Mouse (Mus musculus): ENCODE measurements at regions not wholly inside any gene's neighbourhood (a gene's known extent, or its start where the extent isn't known, plus 50 kb on each side); places are given as distances from the start of the nearest gene placed in this dataset.

GRCm38 (mm10) chr9:59232682-59233081 lies 58.7 kb upstream of the Adpgk start:
- H3K27ac ChIP-seq (replicated peaks), result no peak overlapping the region

DNA sequence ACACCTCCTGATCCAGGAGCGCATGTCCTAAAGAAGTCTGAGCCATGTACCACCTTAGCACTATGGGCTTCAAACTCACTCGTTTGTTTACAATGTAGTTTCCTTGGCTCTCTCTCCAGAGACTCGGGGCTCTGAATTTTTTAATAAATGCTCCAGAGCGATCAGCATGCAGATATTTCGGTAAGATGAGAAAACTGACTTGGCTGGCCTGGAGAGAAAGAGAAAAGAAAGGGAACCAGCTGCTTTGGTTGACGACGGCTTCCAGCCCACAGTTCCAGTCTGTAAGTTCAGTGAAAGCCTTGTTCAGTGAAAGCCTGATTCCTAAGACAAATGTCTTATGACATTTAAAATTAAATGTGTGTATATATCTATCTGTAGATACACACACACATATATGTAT lies 59.4 kb upstream of the Adpgk start:
- Histone ChIP-seq H3K27ac (replicated peaks) (no peak overlapping the region), H3K4me1 (no peaks in the 10 kb centered on the region), H3K9me3 (peaks cover 6% of the 10 kb centered on the region; the same call in 1 of the 2 replicates), H3K4me3 (no peak overlapping the region), H3K27me3 (replicated peaks) (no peaks in the 10 kb centered on the region), H3K9ac (no peak overlapping the region), H3K4me2 (no peak overlapping the region), H3K36me3 (no peaks in the 10 kb centered on the region)
- no peak for ATAC-seq (ENCODE audit: extremely low read depth, insufficient number of reproducible peaks, low FRiP score, low TSS enrichment)
- WGBS, result 67% methylated on average over 7 of the region's 7 CpGs

More at GRCm38 (mm10) chr9:59232682-59233081, 58.7 kb upstream of the Adpgk start:
- Histone ChIP-seq H3K4me2 (no peak overlapping the region), H3K9ac (no peak overlapping the region), H3K36me3 (no peaks in the 10 kb centered on the region), H3K27me3 (replicated peaks) (no peaks in the 10 kb centered on the region), H3K9me3 (peaks cover 3% of the 10 kb centered on the region; the same call in 1 of the 2 replicates), H3K4me1 (no peaks in the 10 kb centered on the region), H3K4me3 (no peak overlapping the region)
- WGBS, result 50% methylated on average over 3 of the region's 3 CpGs
- ATAC-seq (ENCODE audit: extremely low read depth, insufficient number of reproducible peaks, low FRiP score, low TSS enrichment), result no peak

- no peaks in the 10 kb centered on the region for H3K4me1 ChIP-seq
- no peak overlapping the region for H3K4me2 ChIP-seq
- H3K4me3 ChIP-seq, result no peak overlapping the region
- no peaks in the 10 kb centered on the region for H3K27me3 ChIP-seq (replicated peaks)
- ATAC-seq (ENCODE audit: extremely low read depth, insufficient number of reproducible peaks, low FRiP score, low TSS enrichment), result no peak
- no peak overlapping the region for H3K9ac ChIP-seq
- peaks cover 6% of the 10 kb centered on the region; the same call in 1 of the 2 replicates for H3K9me3 ChIP-seq
- H3K36me3 ChIP-seq, result no peaks in the 10 kb centered on the region
- WGBS, result 80% methylated on average over 5 of the region's 5 CpGs
- no peak overlapping the region for H3K27ac ChIP-seq (replicated peaks)
Observed at GRCm38 (mm10) chr9:59231186-59231585, 60.2 kb upstream of the Adpgk start.

- H3K36me3 ChIP-seq, result no peaks in the 10 kb centered on the region
- H3K9ac ChIP-seq, result no peak overlapping the region
- 68% methylated on average over 5 of the region's 5 CpGs for WGBS
- H3K27ac ChIP-seq (replicated peaks), result no peak overlapping the region
- no peaks in the 10 kb centered on the region for H3K4me1 ChIP-seq
- H3K4me3 ChIP-seq, result no peak overlapping the region
- H3K9me3 ChIP-seq, result peaks cover 6% of the 10 kb centered on the region; the same call in 1 of the 2 replicates
- H3K4me2 ChIP-seq, result no peak overlapping the region
- no peak for ATAC-seq (ENCODE audit: extremely low read depth, insufficient number of reproducible peaks, low FRiP score, low TSS enrichment)
- no peaks in the 10 kb centered on the region for H3K27me3 ChIP-seq (replicated peaks)
Observed at GRCm38 (mm10) chr9:59230161-59230560, 61.2 kb upstream of the Adpgk start.

- Histone ChIP-seq H3K4me1 (no peaks in the 10 kb centered on the region), H3K4me2 (no peak overlapping the region), H3K4me3 (no peak overlapping the region), H3K36me3 (no peaks in the 10 kb centered on the region), H3K9ac (no peak overlapping the region), H3K9me3 (peaks cover 6% of the 10 kb centered on the region; the same call in 1 of the 2 replicates), H3K27me3 (replicated peaks) (no peaks in the 10 kb centered on the region), H3K27ac (replicated peaks) (no peak overlapping the region)
- WGBS, result 67% methylated on average over 4 of the region's 4 CpGs
- ATAC-seq (ENCODE audit: extremely low read depth, insufficient number of reproducible peaks, low FRiP score, low TSS enrichment), result no peak
Observed at GRCm38 (mm10) chr9:59227948-59228347, 63.4 kb upstream of the Adpgk start.

- Histone ChIP-seq H3K27me3 (replicated peaks) (no peaks in the 10 kb centered on the region), H3K4me1 (no peaks in the 10 kb centered on the region), H3K4me2 (no peak overlapping the region), H3K9me3 (peaks cover 6% of the 10 kb centered on the region; the same call in 1 of the 2 replicates), H3K9ac (no peak overlapping the region), H3K4me3 (no peak overlapping the region), H3K27ac (replicated peaks) (no peak overlapping the region), H3K36me3 (no peaks in the 10 kb centered on the region)
- WGBS, result 69% methylated on average over 4 of the region's 4 CpGs
- no peak for ATAC-seq (ENCODE audit: extremely low read depth, insufficient number of reproducible peaks, low FRiP score, low TSS enrichment)
Observed at GRCm38 (mm10) chr9:59226361-59226760, 65.0 kb upstream of the Adpgk start.

DNA sequence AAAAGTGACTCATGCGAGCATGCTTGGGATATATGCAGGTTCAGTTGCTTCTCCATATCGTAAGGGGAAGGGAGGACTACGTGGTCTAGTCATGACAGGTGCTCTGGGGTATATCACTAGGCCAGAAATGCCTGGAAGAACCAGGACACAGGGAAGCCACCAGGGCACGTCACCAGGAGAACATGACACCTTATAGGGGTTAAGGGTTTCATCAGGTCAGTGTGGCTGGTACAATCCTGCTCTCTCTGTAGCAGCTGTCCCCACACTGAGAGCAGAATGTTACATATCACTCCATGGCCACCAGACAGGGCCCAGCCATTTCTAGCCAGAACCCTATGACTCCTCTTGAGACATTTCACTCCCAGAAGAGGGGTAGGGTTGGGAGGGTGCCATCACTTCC lies 72.1 kb upstream of the Adpgk start:
- no peak overlapping the region for H3K4me3 ChIP-seq
- H3K27ac ChIP-seq (replicated peaks), result no peak overlapping the region
- H3K27me3 ChIP-seq (replicated peaks), result 0 out of 2 replicates have a peak, but pooled peaks cover 3% of the 10 kb centered on the region
- H3K36me3 ChIP-seq, result no peaks in the 10 kb centered on the region
- H3K9me3 ChIP-seq, result no peaks in the 10 kb centered on the region
- ATAC-seq (ENCODE audit: extremely low read depth, insufficient number of reproducible peaks, low FRiP score, low TSS enrichment), result no peak
- H3K4me1 ChIP-seq, result peaks cover 3% of the 10 kb centered on the region; the same call in 1 of the 2 replicates
- no peak overlapping the region for H3K9ac ChIP-seq
- H3K4me2 ChIP-seq, result no peak overlapping the region
- WGBS, result 35% methylated on average over 4 of the region's 4 CpGs

DNA sequence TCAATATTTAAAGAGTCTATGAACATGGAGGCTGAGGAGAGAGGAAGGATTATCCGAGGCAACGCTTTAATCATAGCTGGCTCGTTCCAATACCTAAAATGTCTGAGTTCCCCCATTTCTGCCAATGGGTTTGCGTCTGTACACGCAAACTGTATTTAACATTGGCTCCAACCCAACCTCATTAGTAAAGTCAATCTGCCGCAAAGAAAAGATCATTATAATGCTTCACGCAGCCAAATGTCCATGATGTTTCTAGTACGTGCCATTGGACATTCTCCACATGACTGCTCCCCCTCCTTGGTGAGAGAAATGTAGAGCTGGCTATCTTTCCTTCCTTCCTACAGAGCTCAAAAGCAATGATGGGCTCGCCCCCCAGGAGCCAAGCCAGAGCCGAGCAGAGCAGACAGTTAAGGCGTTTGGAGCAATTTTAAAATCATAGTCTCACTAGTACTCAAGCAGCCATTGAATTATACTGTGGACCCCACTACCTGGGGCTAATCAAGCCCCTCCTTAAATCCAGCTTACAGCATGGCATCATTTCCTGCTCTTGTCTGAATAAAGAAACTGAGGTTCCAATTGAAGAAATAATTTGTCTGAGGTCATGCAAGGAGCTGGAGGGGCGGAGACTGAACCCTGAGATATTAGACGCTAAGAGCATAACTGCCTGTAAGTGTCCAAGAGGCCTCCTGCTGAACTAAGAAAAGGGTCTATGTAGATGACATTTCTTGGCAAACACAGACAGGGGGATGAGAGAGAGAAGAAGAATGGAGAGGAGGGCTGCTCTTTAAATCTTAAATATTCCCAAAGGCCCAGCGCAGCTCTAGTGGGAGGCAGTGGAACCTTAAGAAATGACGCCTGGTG lies 88.5 kb upstream of the Adpgk start:
- no peak for ATAC-seq (ENCODE audit: extremely low read depth, insufficient number of reproducible peaks, low FRiP score, low TSS enrichment)
- H3K27me3 ChIP-seq (replicated peaks), result no peaks in the 10 kb centered on the region
- no peak overlapping the region for H3K4me3 ChIP-seq
- no peaks in the 10 kb centered on the region for H3K9me3 ChIP-seq
- H3K36me3 ChIP-seq, result no peaks in the 10 kb centered on the region
- H3K27ac ChIP-seq (replicated peaks), result no peak overlapping the region
- no peak overlapping the region for H3K9ac ChIP-seq
- no peak overlapping the region for H3K4me2 ChIP-seq
- WGBS, result 80% methylated on average over 15 of the region's 15 CpGs
- H3K4me1 ChIP-seq, result no peaks in the 10 kb centered on the region

- H3K27ac ChIP-seq (replicated peaks), result no peak overlapping the region
- 73% methylated on average over 19 of the region's 19 CpGs for WGBS
- no peaks in the 10 kb centered on the region for H3K27me3 ChIP-seq (replicated peaks)
- no peak overlapping the region for H3K4me2 ChIP-seq
- ATAC-seq (ENCODE audit: extremely low read depth, insufficient number of reproducible peaks, low FRiP score, low TSS enrichment), result no peak
- no peak overlapping the region for H3K9ac ChIP-seq
- no peaks in the 10 kb centered on the region for H3K36me3 ChIP-seq
- no peak overlapping the region for H3K4me3 ChIP-seq
- 0 out of 2 replicates have a peak, but pooled peaks cover 5% of the 10 kb centered on the region for H3K4me1 ChIP-seq
- H3K9me3 ChIP-seq, result no peaks in the 10 kb centered on the region
Observed at GRCm38 (mm10) chr9:59199495-59200196, 91.7 kb upstream of the Adpgk start.

- H3K27me3 ChIP-seq (replicated peaks), result no peaks in the 10 kb centered on the region
- WGBS, result 45% methylated on average over 6 of the region's 6 CpGs
- no peak overlapping the region for H3K4me2 ChIP-seq
Observed at GRCm38 (mm10) chr9:59198221-59198875, 93.0 kb upstream of the Adpgk start.

GRCm38 (mm10) chr9:59197506-59197905 lies 93.9 kb upstream of the Adpgk start:
- H3K27me3 ChIP-seq (replicated peaks), result no peaks in the 10 kb centered on the region
- no peak overlapping the region for H3K4me3 ChIP-seq
- H3K4me1 ChIP-seq, result 0 out of 2 replicates have a peak, but pooled peaks cover 5% of the 10 kb centered on the region
- H3K36me3 ChIP-seq, result no peaks in the 10 kb centered on the region
- H3K9ac ChIP-seq, result no peak overlapping the region
- no peak for ATAC-seq (ENCODE audit: extremely low read depth, insufficient number of reproducible peaks, low FRiP score, low TSS enrichment)
- 53% methylated on average over 12 of the region's 12 CpGs for WGBS
- H3K9me3 ChIP-seq, result no peaks in the 10 kb centered on the region
- H3K4me2 ChIP-seq, result no peak overlapping the region
- no peak overlapping the region for H3K27ac ChIP-seq (replicated peaks)

More at GRCm38 (mm10) chr9:59198221-59198875, 93.0 kb upstream of the Adpgk start:
- no peaks in the 10 kb centered on the region for H3K9me3 ChIP-seq
- H3K36me3 ChIP-seq, result no peaks in the 10 kb centered on the region
- ATAC-seq (ENCODE audit: extremely low read depth, insufficient number of reproducible peaks, low FRiP score, low TSS enrichment), result no peak
- H3K27ac ChIP-seq (replicated peaks), result no peak overlapping the region
- no peak overlapping the region for H3K9ac ChIP-seq
- no peak overlapping the region for H3K4me3 ChIP-seq
- H3K4me1 ChIP-seq, result 0 out of 2 replicates have a peak, but pooled peaks cover 5% of the 10 kb centered on the region
